Mouse (Mus musculus) C2C12 (cell line): Measurements from ENCODE around the gene Itpr1. TPM values are rescaled to one million over a fixed set of nuclear protein-coding genes. Genes with fewer than 3 reads are reported as not detected.

ENCODE experiments used
- H3K27me3 ChIP-seq: one replicate; pipeline ENCODE4 v1.6.1; 2011; ENCODE audit not compliant: control insufficient read depth, insufficient read depth, insufficient read length
- H3K36me3 ChIP-seq: one replicate; pipeline ENCODE4 v1.6.1; 2011; ENCODE audit not compliant: control insufficient read depth, insufficient read depth
- H3K4me3 ChIP-seq: one replicate; pipeline ENCODE4 v1.5.1; 2011; ENCODE audit warnings: mild to moderate bottlenecking, control low read depth; ENCODE audit not compliant: poor library complexity, insufficient read depth, severe bottlenecking
- H3K79me2 ChIP-seq: one replicate; pipeline ENCODE4 v1.6.1; 2011; ENCODE audit not compliant: control insufficient read depth, insufficient read depth
- H3K79me3 ChIP-seq: one replicate; pipeline ENCODE4 v1.6.1; 2011; ENCODE audit warnings: low read depth, control low read depth
- H3ac ChIP-seq: one replicate; pipeline ENCODE3; 2011; ENCODE audit warnings: low read depth; ENCODE audit not compliant: control insufficient read depth, insufficient read length
- CEBPB ChIP-seq: IDR thresholded peaks from one replicate; pipeline ENCODE4 v1.6.1; 2011; ENCODE audit warnings: low read depth, mild to moderate bottlenecking, control low read depth, moderate library complexity
- CTCF ChIP-seq: IDR thresholded peaks from one replicate; pipeline ENCODE4 v1.5.1; 2011; ENCODE audit not compliant: control insufficient read depth, insufficient read depth, insufficient read length
- FOSL1 ChIP-seq: IDR thresholded peaks from one replicate; pipeline ENCODE4 v1.8.0; 2011; ENCODE audit warnings: mild to moderate bottlenecking, low read length; ENCODE audit not compliant: poor library complexity, insufficient read depth, severe bottlenecking
- MAX ChIP-seq: IDR thresholded peaks from one replicate; pipeline ENCODE4 v1.6.1; 2011; ENCODE audit warnings: mild to moderate bottlenecking, control low read depth
- MYOD1 ChIP-seq: IDR thresholded peaks from one replicate; pipeline ENCODE4 v1.6.1; 2011; ENCODE audit warnings: low read depth; ENCODE audit not compliant: control insufficient read depth, insufficient read length
- MYOG ChIP-seq: IDR thresholded peaks from one replicate; pipeline ENCODE4 v1.6.1; 2011; ENCODE audit not compliant: control insufficient read depth, insufficient read length; ENCODE audit errors: extremely low read depth
- USF1 ChIP-seq: IDR thresholded peaks from one replicate; pipeline ENCODE4 v1.6.1; 2011; ENCODE audit warnings: low read depth, mild to moderate bottlenecking, control low read depth, moderate library complexity
- polyA plus RNA-seq: library from polyadenylated mRNA; unstranded; fragments of >200 nt; fragmentation: generic; extraction: Trizol; gene quantifications from one replicate; pipeline ENCODE4 v1.2.1, GENCODE M21; 2012; ENCODE audit warnings: missing spikeins

The Itpr1 gene
- polyA plus RNA-seq, 1 experiment: 4.9 TPM

GRCm38 (mm10) chr6:108570351-108571041 is 357.6 kb downstream of the Itpr1 start:
- H3ac ChIP-seq: no peak overlapping the region
- no peaks in the 10 kb centered on the region for H3K36me3 ChIP-seq
- no peaks in the 10 kb centered on the region for H3K27me3 ChIP-seq
- no peaks in the 10 kb centered on the region for H3K79me2 ChIP-seq
- TF ChIP-seq CEBPB (no peak), FOSL1 (no peak), MYOD1 (peak; percentile 57), CTCF (no peak), USF1 (no peak), MYOG (no peak), MAX (no peak)
- no peaks in the 10 kb centered on the region for H3K79me3 ChIP-seq
- no peak overlapping the region for H3K4me3 ChIP-seq

GRCm38 (mm10) chr6:108571042-108571590 is 358.2 kb downstream of the Itpr1 start:
- Histone ChIP-seq H3K36me3 (no peaks in the 10 kb centered on the region), H3ac (no peak overlapping the region), H3K79me3 (no peaks in the 10 kb centered on the region), H3K79me2 (no peaks in the 10 kb centered on the region), H3K4me3 (no peak overlapping the region), H3K27me3 (no peaks in the 10 kb centered on the region)
- TF ChIP-seq MYOG (no peak), MYOD1 (peak; percentile 80), CEBPB (no peak), USF1 (peak; percentile 41), CTCF (no peak), MAX (no peak), FOSL1 (no peak)

- Histone ChIP-seq H3K36me3 (no peaks in the 10 kb centered on the region), H3K4me3 (no peak overlapping the region), H3K79me2 (no peaks in the 10 kb centered on the region), H3K79me3 (no peaks in the 10 kb centered on the region), H3ac (no peak overlapping the region), H3K27me3 (no peaks in the 10 kb centered on the region)
- TF ChIP-seq USF1 (no peak), MAX (no peak), CTCF (no peak), MYOG (no peak), MYOD1 (no peak), FOSL1 (no peak), CEBPB (no peak)
Observed at GRCm38 (mm10) chr6:108572646-108573045, 359.8 kb downstream of the Itpr1 start.

- no peak overlapping the region for H3K4me3 ChIP-seq
- no peak for TF ChIP-seq FOSL1
- TF ChIP-seq CTCF: no peak
- TF ChIP-seq USF1: no peak
- no peak for TF ChIP-seq MAX
- TF ChIP-seq CEBPB: no peak
- no peak for TF ChIP-seq MYOG
- TF ChIP-seq MYOD1: no peak
- no peaks in the 10 kb centered on the region for H3K79me3 ChIP-seq
Observed at GRCm38 (mm10) chr6:108577056-108577455, 364.2 kb downstream of the Itpr1 start.

GRCm38 (mm10) chr6:108588426-108588825 is 375.5 kb downstream of the Itpr1 start:
- no peak overlapping the region for H3ac ChIP-seq
- H3K4me3 ChIP-seq: no peak overlapping the region
- H3K79me2 ChIP-seq: no peaks in the 10 kb centered on the region
- H3K36me3 ChIP-seq: no peaks in the 10 kb centered on the region
- no peak for TF ChIP-seq MAX
- TF ChIP-seq MYOD1: no peak
- no peak for TF ChIP-seq CTCF
- no peak for TF ChIP-seq CEBPB
- no peak for TF ChIP-seq FOSL1
- no peak for TF ChIP-seq USF1
- no peak for TF ChIP-seq MYOG
- H3K79me3 ChIP-seq: no peaks in the 10 kb centered on the region
- no peaks in the 10 kb centered on the region for H3K27me3 ChIP-seq

More at GRCm38 (mm10) chr6:108577056-108577455, 364.2 kb downstream of the Itpr1 start:
- no peaks in the 10 kb centered on the region for H3K36me3 ChIP-seq
- no peaks in the 10 kb centered on the region for H3K79me2 ChIP-seq
- H3ac ChIP-seq: no peak overlapping the region
- H3K27me3 ChIP-seq: no peaks in the 10 kb centered on the region
